Mouse (Mus musculus) C2C12 (cell line): ENCODE measurements at regions not wholly inside any gene's neighbourhood (a gene's known extent, or its start where the extent isn't known, plus 50 kb on each side); places are given as distances from the start of the nearest gene placed in this dataset.
"Not testable (repeated sequence)": the region's sequence is repeated elsewhere in the genome, so short reads cannot be mapped to it uniquely, and the experiment has no call there.

Experiments used
- H3K27me3 ChIP-seq: one replicate; pipeline ENCODE4 v1.6.1; 2011; ENCODE audit not compliant: control insufficient read depth, insufficient read depth, insufficient read length
- H3K36me3 ChIP-seq: one replicate; pipeline ENCODE4 v1.6.1; 2011; ENCODE audit not compliant: control insufficient read depth, insufficient read depth
- H3K4me3 ChIP-seq: one replicate; pipeline ENCODE4 v1.5.1; 2011; ENCODE audit warnings: mild to moderate bottlenecking, control low read depth; ENCODE audit not compliant: poor library complexity, insufficient read depth, severe bottlenecking
- H3K79me2 ChIP-seq: one replicate; pipeline ENCODE4 v1.6.1; 2011; ENCODE audit not compliant: control insufficient read depth, insufficient read depth
- H3K79me3 ChIP-seq: one replicate; pipeline ENCODE4 v1.6.1; 2011; ENCODE audit warnings: low read depth, control low read depth
- H3ac ChIP-seq: one replicate; pipeline ENCODE3; 2011; ENCODE audit warnings: low read depth; ENCODE audit not compliant: control insufficient read depth, insufficient read length
- CEBPB ChIP-seq: IDR thresholded peaks from one replicate; pipeline ENCODE4 v1.6.1; 2011; ENCODE audit warnings: low read depth, mild to moderate bottlenecking, control low read depth, moderate library complexity
- CTCF ChIP-seq: IDR thresholded peaks from one replicate; pipeline ENCODE4 v1.5.1; 2011; ENCODE audit not compliant: control insufficient read depth, insufficient read depth, insufficient read length
- FOSL1 ChIP-seq: IDR thresholded peaks from one replicate; pipeline ENCODE4 v1.8.0; 2011; ENCODE audit warnings: mild to moderate bottlenecking, low read length; ENCODE audit not compliant: poor library complexity, insufficient read depth, severe bottlenecking
- MAX ChIP-seq: IDR thresholded peaks from one replicate; pipeline ENCODE4 v1.6.1; 2011; ENCODE audit warnings: mild to moderate bottlenecking, control low read depth
- MYOD1 ChIP-seq: IDR thresholded peaks from one replicate; pipeline ENCODE4 v1.6.1; 2011; ENCODE audit warnings: low read depth; ENCODE audit not compliant: control insufficient read depth, insufficient read length
- MYOG ChIP-seq: IDR thresholded peaks from one replicate; pipeline ENCODE4 v1.6.1; 2011; ENCODE audit not compliant: control insufficient read depth, insufficient read length; ENCODE audit errors: extremely low read depth
- USF1 ChIP-seq: IDR thresholded peaks from one replicate; pipeline ENCODE4 v1.6.1; 2011; ENCODE audit warnings: low read depth, mild to moderate bottlenecking, control low read depth, moderate library complexity

DNA sequence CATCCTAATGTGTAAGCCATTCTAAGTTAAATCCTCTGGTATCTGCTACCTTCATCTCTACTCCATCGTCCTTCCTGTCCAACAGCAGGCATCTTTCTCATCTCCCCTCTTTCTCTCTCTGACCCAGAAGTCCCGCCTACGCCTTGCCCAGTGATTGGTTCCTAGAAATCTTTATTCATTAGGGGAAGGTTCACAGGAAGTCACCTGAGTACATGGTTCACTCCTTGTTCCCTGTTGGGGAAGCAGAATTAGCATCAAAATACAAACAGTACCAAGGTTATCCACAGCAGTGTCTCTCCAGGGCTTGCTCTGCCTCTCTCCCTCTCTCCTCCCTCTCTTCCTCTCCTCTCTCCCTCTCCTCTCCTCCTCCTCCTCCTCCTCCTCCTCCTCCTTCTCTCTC, 319.4 kb downstream of the Nkx6-1 start:
- no peak for TF ChIP-seq MYOG
- TF ChIP-seq CTCF, result no peak
- TF ChIP-seq USF1, result no peak
- no peak for TF ChIP-seq CEBPB
- no peak for TF ChIP-seq FOSL1
- no peak for TF ChIP-seq MYOD1
- no peak for TF ChIP-seq MAX
- Histone ChIP-seq H3K79me2 (no peaks in the 10 kb centered on the region), H3K79me3 (no peaks in the 10 kb centered on the region), H3K27me3 (no peaks in the 10 kb centered on the region), H3K36me3 (no peaks in the 10 kb centered on the region), H3ac (no peak overlapping the region), H3K4me3 (no peak overlapping the region)

- not testable (repeated sequence) for H3K79me2 ChIP-seq, H3ac ChIP-seq, H3K79me3 ChIP-seq, H3K27me3 ChIP-seq, H3K4me3 ChIP-seq, H3K36me3 ChIP-seq
Measured at GRCm38 (mm10) chr5:101336361-101336760, 328.4 kb downstream of the Nkx6-1 start.

DNA sequence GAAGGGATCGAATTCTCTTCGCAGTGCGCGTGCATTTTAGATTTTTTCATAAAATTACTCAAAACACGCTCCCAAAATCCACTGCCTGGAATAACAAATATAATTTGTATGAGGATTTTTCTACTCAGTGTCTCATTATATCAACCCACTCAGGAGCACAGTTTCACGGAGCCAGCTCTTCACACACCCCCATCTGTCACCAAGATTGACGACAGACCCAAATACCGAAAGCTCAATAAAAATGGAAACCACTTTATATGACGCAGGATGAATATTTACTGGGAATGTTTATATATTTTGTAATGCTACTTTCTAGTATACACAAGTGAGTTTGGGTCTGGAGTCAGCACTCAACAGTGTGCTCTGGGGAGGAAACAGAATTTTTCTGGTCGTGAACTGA, 333.0 kb downstream of the Nkx6-1 start:
- H3ac ChIP-seq, result no peak overlapping the region
- H3K79me2 ChIP-seq, result no peaks in the 10 kb centered on the region
- TF ChIP-seq CEBPB, result no peak
- no peak for TF ChIP-seq CTCF
- TF ChIP-seq FOSL1, result no peak
- TF ChIP-seq MAX, result no peak
- TF ChIP-seq USF1, result no peak
- TF ChIP-seq MYOG, result no peak
- no peak for TF ChIP-seq MYOD1
- no peak overlapping the region for H3K4me3 ChIP-seq
- no peaks in the 10 kb centered on the region for H3K27me3 ChIP-seq
- H3K79me3 ChIP-seq, result no peaks in the 10 kb centered on the region
- H3K36me3 ChIP-seq, result no peaks in the 10 kb centered on the region

DNA sequence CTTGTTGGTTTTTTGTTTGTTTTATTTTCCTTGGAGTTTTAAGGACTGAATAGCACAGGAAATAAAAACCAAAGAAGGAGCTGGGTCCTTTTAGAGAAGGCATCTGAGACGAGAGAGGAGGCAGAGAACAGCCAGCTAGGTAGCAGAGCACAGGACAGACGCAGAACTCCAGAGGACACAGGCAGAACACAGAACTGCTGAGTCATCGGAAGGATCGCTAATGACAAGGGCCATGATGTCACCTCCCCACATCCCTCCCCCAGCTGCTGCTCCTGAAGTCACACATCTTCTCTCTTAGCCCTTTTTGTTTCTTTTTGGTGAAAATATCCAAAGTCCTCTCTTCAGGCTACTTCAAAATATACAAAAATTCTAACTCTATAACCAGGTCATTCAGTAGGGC, 338.7 kb downstream of the Nkx6-1 start:
- Histone ChIP-seq H3K79me2 (no peaks in the 10 kb centered on the region), H3K36me3 (no peaks in the 10 kb centered on the region), H3ac (no peak overlapping the region), H3K27me3 (peaks cover 4% of the 10 kb centered on the region), H3K79me3 (no peaks in the 10 kb centered on the region), H3K4me3 (no peak overlapping the region)
- TF ChIP-seq MAX, result no peak
- TF ChIP-seq USF1, result no peak
- no peak for TF ChIP-seq MYOG
- TF ChIP-seq MYOD1, result no peak
- TF ChIP-seq CEBPB, result no peak
- TF ChIP-seq CTCF, result no peak
- no peak for TF ChIP-seq FOSL1

DNA sequence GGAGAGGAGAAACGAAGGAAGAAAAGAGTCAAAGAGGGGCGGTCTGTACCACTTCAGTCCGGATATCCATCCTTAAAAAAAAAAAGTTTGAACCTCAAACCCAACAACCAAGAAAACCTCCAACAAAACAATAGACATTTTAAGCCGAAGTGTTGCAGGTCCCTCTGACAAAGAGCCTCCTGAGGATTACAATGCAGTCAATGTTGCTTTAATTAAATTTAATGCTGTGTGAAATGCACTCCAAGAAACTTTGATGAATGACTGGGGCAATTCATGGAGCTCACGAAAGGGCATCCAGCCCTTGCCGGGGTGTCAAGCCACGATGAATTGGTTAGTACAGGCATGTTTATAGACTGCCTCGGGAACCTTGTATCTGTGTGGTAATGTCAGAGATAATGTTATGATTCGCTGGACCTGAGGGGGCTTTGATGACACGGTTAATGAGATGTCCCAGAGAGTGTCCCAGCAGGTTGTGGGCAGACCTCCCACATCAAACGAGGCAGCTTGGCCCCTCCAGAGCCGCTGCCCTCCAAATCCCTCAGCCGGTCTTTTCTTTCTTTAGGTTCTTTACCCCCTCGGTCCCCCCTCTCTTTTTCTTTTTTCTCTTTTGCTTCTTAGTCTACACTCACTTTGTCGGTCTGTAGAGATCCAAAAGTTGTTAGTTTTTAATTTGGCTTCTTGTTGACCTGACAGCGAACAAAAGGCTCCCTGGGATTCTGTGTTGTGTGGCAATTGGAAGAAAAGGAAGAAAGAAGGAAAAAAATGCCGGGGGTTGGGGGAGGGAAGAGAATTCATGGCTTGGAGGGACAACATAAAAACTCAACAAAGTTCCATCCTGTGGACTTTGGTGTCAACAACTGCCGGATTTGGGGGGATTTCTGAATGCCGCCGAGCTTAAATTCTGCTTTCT, 341.5 kb downstream of the Nkx6-1 start:
- Histone ChIP-seq H3K36me3 (no peaks in the 10 kb centered on the region), H3K79me2 (no peaks in the 10 kb centered on the region), H3K4me3 (no peak overlapping the region), H3ac (no peak overlapping the region), H3K79me3 (no peaks in the 10 kb centered on the region), H3K27me3 (peaks cover 4% of the 10 kb centered on the region)
- TF ChIP-seq MYOG, result no peak
- no peak for TF ChIP-seq MAX
- TF ChIP-seq USF1, result no peak
- TF ChIP-seq MYOD1, result no peak
- no peak for TF ChIP-seq CEBPB
- TF ChIP-seq FOSL1, result no peak
- TF ChIP-seq CTCF, result no peak

GRCm38 (mm10) chr5:101299986-101300385, 364.8 kb downstream of the Nkx6-1 start:
- no peak for TF ChIP-seq MYOG
- TF ChIP-seq FOSL1, result no peak
- TF ChIP-seq MYOD1, result no peak
- TF ChIP-seq USF1, result no peak
- TF ChIP-seq MAX, result no peak
- no peak for TF ChIP-seq CEBPB
- TF ChIP-seq CTCF, result no peak
- Histone ChIP-seq H3K27me3 (peaks cover 4% of the 10 kb centered on the region), H3K79me2 (no peaks in the 10 kb centered on the region), H3K79me3 (no peaks in the 10 kb centered on the region), H3K36me3 (no peaks in the 10 kb centered on the region), H3K4me3 (no peak overlapping the region), H3ac (no peak overlapping the region)
